Mouse (Mus musculus) thymus, adult 18-20 months (tissue): ENCODE results near the gene Pcnx.

ENCODE experiments used
- DNase-seq, 2 experiments: peaks; one replicate each; pipeline ENCODE4 v3.0.0; 2022; ENCODE audit warnings: mixed read lengths in 2 of 2

Pcnx gene

GRCm38 (mm10) chr12:81859351-81860307, at the start of gene Pcnx:
Pcnx (plus strand) TSS chr12:81860023.
- DNase-seq = peak; percentile 81

- DNase-seq = no peak
Measured at GRCm38 (mm10) chr12:81810417-81810816, 49.4 kb upstream of the Pcnx start.

GRCm38 (mm10) chr12:81814742-81815141, 45.1 kb upstream of the Pcnx start:
- no peak for DNase-seq

GRCm38 (mm10) chr12:81816330-81817125, 43.3 kb upstream of the Pcnx start:
- DNase-seq = no peak

- no peak for DNase-seq
Measured at GRCm38 (mm10) chr12:81817126-81817505, 42.7 kb upstream of the Pcnx start.

- no peak for DNase-seq
Measured at GRCm38 (mm10) chr12:81820700-81821099, 39.1 kb upstream of the Pcnx start.

- no peak for DNase-seq
Measured at GRCm38 (mm10) chr12:81822176-81822575, 37.6 kb upstream of the Pcnx start.

- DNase-seq = no peak
Measured at GRCm38 (mm10) chr12:81822778-81823480, 36.9 kb upstream of the Pcnx start.

- no peak for DNase-seq
Measured at GRCm38 (mm10) chr12:81828355-81828754, 31.5 kb upstream of the Pcnx start.

GRCm38 (mm10) chr12:81832039-81832738, 27.6 kb upstream of the Pcnx start:
- DNase-seq = no peak

GRCm38 (mm10) chr12:81833094-81833493, 26.7 kb upstream of the Pcnx start:
- DNase-seq = no peak

GRCm38 (mm10) chr12:81836162-81836561, 23.7 kb upstream of the Pcnx start:
- DNase-seq = no peak

- no peak for DNase-seq
Measured at GRCm38 (mm10) chr12:81837463-81837862, 22.4 kb upstream of the Pcnx start.

- no peak for DNase-seq
Measured at GRCm38 (mm10) chr12:81839663-81840062, 20.2 kb upstream of the Pcnx start.

GRCm38 (mm10) chr12:81841046-81841445, 18.8 kb upstream of the Pcnx start:
- no peak for DNase-seq

GRCm38 (mm10) chr12:81843501-81843900, 16.3 kb upstream of the Pcnx start:
- DNase-seq = no peak

- no peak for DNase-seq
Measured at GRCm38 (mm10) chr12:81844572-81844971, 15.3 kb upstream of the Pcnx start.

GRCm38 (mm10) chr12:81844981-81845380, 14.8 kb upstream of the Pcnx start:
- DNase-seq = no peak

- DNase-seq = no peak
Measured at GRCm38 (mm10) chr12:81849629-81850028, 10.2 kb upstream of the Pcnx start.

- DNase-seq = no peak
Measured at GRCm38 (mm10) chr12:81852551-81852950, 7.3 kb upstream of the Pcnx start.

GRCm38 (mm10) chr12:81852977-81853376, 6.8 kb upstream of the Pcnx start:
- DNase-seq = no peak

GRCm38 (mm10) chr12:81853543-81853942, 6.3 kb upstream of the Pcnx start:
- DNase-seq = no peak
